ENCODE assay signal across 11 mouse cellular contexts in genomic region chr7:144210526-144210925, GRCm38 (mm10).
"Had no signal": no experiment of that assay in that cellular context is flagged by ENCODE, and none has a peak within 500 bp of the region (broad histone marks: within the 10 kb centered on the region; RNA-seq: fewer than 3 reads in every experiment).

No protein-coding gene starts in this region.

- DNase-seq: kidney, adult 8-10 months; kidney, postnatal 25 days; liver; liver, embryonic 13.5 days; liver, postnatal 0 days; thymus, adult 18-20 months; thymus, postnatal 14 days had no signal

- H3K27ac ChIP-seq: limb, embryonic 12.5 days; liver, embryonic 13.5 days; midbrain, embryonic 13.5 days; stomach, postnatal 0 days had no signal

- H3K9me3 ChIP-seq: limb, embryonic 12.5 days; liver, embryonic 13.5 days; midbrain, embryonic 13.5 days had no signal

- H3K4me3 ChIP-seq: limb, embryonic 12.5 days; liver, embryonic 13.5 days; midbrain, embryonic 13.5 days had no signal

- H3K9ac ChIP-seq: limb, embryonic 12.5 days; liver, embryonic 13.5 days; liver, postnatal 0 days; midbrain, embryonic 13.5 days had no signal

- ATAC-seq: intestine, postnatal 0 days; liver, postnatal 0 days; midbrain, embryonic 13.5 days had no signal

- H3K36me3 ChIP-seq: limb, embryonic 12.5 days; liver, embryonic 13.5 days; midbrain, embryonic 13.5 days had no signal

- H3K27me3 ChIP-seq: liver, embryonic 13.5 days; midbrain, embryonic 13.5 days had no signal

- H3K4me2 ChIP-seq: limb, embryonic 12.5 days; liver, embryonic 13.5 days; midbrain, embryonic 13.5 days had no signal

- H3K4me1 ChIP-seq: limb, embryonic 12.5 days; liver, embryonic 13.5 days had no signal
